Mouse (Mus musculus) embryonic facial prominence, embryonic 14.5 days (tissue): ENCODE results near the gene Metrnl. TPM values are rescaled to one million over a fixed set of nuclear protein-coding genes. Genes with fewer than 3 reads are reported as not detected.

ENCODE experiments used
- ATAC-seq: fragments of 200-750 bp; cut with Nextera tagmentation; 2 replicates; pipeline ENCODE4 v1.8.0; 2017; ENCODE audit warnings: low read depth, moderate number of reproducible peaks, moderate TSS enrichment
- DNase-seq: peaks from one replicate; pipeline ENCODE4 v3.0.0-alpha.2; 2015; ENCODE audit warnings: low spot score
- H3K27ac ChIP-seq: fragments of 300-500 bp; sonication (generic); replicated peaks from 2 replicates; pipeline ENCODE4 v1.5.1; 2014; ENCODE audit warnings: low read depth, mild to moderate bottlenecking, low read length, moderate library complexity
- H3K27me3 ChIP-seq: fragments of 300-500 bp; sonication (generic); replicated peaks from 2 replicates; pipeline ENCODE4 v1.6.1; 2014; ENCODE audit warnings: low read length; ENCODE audit not compliant: control insufficient read depth, insufficient read depth
- H3K36me3 ChIP-seq: fragments of 300-500 bp; sonication (generic); 2 replicates; pipeline ENCODE4 v1.6.1; 2014; ENCODE audit warnings: low read length, mixed read lengths; ENCODE audit not compliant: control insufficient read depth, insufficient read depth
- H3K4me1 ChIP-seq: fragments of 300-500 bp; sonication (generic); 2 replicates; pipeline ENCODE4 v1.6.1; 2014; ENCODE audit warnings: antibody characterized with exemption, low read length; ENCODE audit not compliant: control insufficient read depth, insufficient read depth
- H3K4me2 ChIP-seq: fragments of 300-500 bp; sonication (generic); 2 replicates; pipeline ENCODE4 v1.6.1; 2014; ENCODE audit warnings: low read depth, mild to moderate bottlenecking, low read length, moderate library complexity, mixed read lengths
- H3K4me3 ChIP-seq: fragments of 300-500 bp; sonication (generic); 2 replicates; pipeline ENCODE4 v1.5.1; 2014; ENCODE audit warnings: low read depth, mild to moderate bottlenecking, low read length
- H3K9ac ChIP-seq: fragments of 300-500 bp; sonication (generic); 2 replicates; pipeline ENCODE4 v1.6.1; 2014; ENCODE audit warnings: low read depth, mild to moderate bottlenecking, low read length, moderate library complexity, mixed read lengths
- H3K9me3 ChIP-seq: fragments of 300-500 bp; sonication (generic); 2 replicates; pipeline ENCODE4 v1.6.1; 2016; ENCODE audit warnings: low read length; ENCODE audit not compliant: control insufficient read depth
- WGBS: fragments of 180-500 bp; shearing (Covaris S2); extraction: QIAGEN DNeasy Blood & Tissue Kit; methylation state at CpG from one replicate; pipeline ENCODE4 v1.1.7; 2014; 5-methylcytosine and 5-hydroxymethylcytosine counted together
- polyA plus RNA-seq: library from polyadenylated mRNA; unstranded; fragments of >200 nt; fragmentation: Nextera tagmentation; extraction: Ambion mirVana; gene quantifications from 2 replicates; pipeline ENCODE4 v1.2.1, GENCODE M21; 2014

The Metrnl gene
- polyA plus RNA-seq, 1 experiment from 2014 or later = 58.0 TPM

- no peak overlapping the region for H3K9ac ChIP-seq
- peaks cover 3% of the 10 kb centered on the region; the same call in 1 of the 2 replicates for H3K27me3 ChIP-seq
- peaks cover 21% of the 10 kb centered on the region for H3K4me1 ChIP-seq
- no peaks in the 10 kb centered on the region; the same call in 1 of the 2 replicates for H3K36me3 ChIP-seq
- H3K27ac ChIP-seq = no peak overlapping the region
- H3K4me2 ChIP-seq = no peak overlapping the region
- no peak for DNase-seq
- no peak overlapping the region for H3K4me3 ChIP-seq
- H3K9me3 ChIP-seq = no peaks in the 10 kb centered on the region
- WGBS = 78% methylated on average over 4 of the region's 4 CpGs
- no peak for ATAC-seq
Measured at GRCm38 (mm10) chr11:121709278-121709677, 7.9 kb downstream of the Metrnl start.

DNA sequence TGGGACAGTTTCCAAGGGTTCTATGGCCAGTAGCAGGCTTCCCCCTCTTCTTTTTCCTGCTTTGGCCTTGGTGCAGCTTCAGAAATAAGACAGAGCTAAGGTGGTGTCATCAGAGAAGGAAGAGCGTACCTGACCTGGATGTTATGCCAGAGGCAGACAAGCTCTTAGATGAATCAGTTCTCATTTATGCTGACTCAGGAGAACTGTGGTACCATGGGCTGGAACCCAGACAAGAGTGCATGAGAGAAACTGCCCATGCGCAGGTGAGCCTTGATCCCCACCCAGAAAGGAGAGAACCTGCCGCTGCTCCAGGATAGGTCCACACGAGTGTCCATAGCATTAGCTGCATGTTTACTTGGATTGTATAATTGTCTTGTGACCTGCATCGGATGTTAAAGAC is 8.9 kb downstream of the Metrnl start:
- no peak overlapping the region for H3K9ac ChIP-seq
- whole genome bisulfite sequencing = 93% methylated on average over 5 of the region's 5 CpGs

GRCm38 (mm10) chr11:121712987-121713386 is 11.6 kb downstream of the Metrnl start:
- WGBS = 82% methylated on average over 5 of the region's 6 CpGs
- Histone ChIP-seq H3K4me2 (no peak overlapping the region), H3K4me3 (no peak overlapping the region), H3K27me3 (no peaks in the 10 kb centered on the region), H3K9ac (no peak overlapping the region), H3K27ac (no peak overlapping the region), H3K9me3 (no peaks in the 10 kb centered on the region), H3K36me3 (peaks cover 19% of the 10 kb centered on the region; the same call in 1 of the 2 replicates), H3K4me1 (no peaks in the 10 kb centered on the region)
- no peak for ATAC-seq
- peak; percentile 38 for DNase-seq

More for the DNA sequence above, 8.9 kb downstream of the Metrnl start:
- Histone ChIP-seq H3K4me3 (no peak overlapping the region), H3K4me1 (peaks cover 18% of the 10 kb centered on the region), H3K4me2 (no peak overlapping the region), H3K27me3 (no peaks in the 10 kb centered on the region), H3K27ac (no peak overlapping the region), H3K36me3 (peaks cover 3% of the 10 kb centered on the region; the same call in 1 of the 2 replicates), H3K9me3 (no peaks in the 10 kb centered on the region)
- ATAC-seq = no peak
- DNase-seq = no peak

GRCm38 (mm10) chr11:121713569-121713968 is 12.2 kb downstream of the Metrnl start:
- ATAC-seq (no peak), DNase-seq (no peak)
- Histone ChIP-seq H3K9me3 (no peaks in the 10 kb centered on the region), H3K9ac (no peak overlapping the region), H3K27ac (no peak overlapping the region), H3K27me3 (no peaks in the 10 kb centered on the region), H3K4me3 (no peak overlapping the region), H3K36me3 (peaks cover 19% of the 10 kb centered on the region; the same call in 1 of the 2 replicates), H3K4me2 (no peak overlapping the region), H3K4me1 (no peaks in the 10 kb centered on the region)
- WGBS = 88% methylated on average over 2 of the region's 2 CpGs

DNA sequence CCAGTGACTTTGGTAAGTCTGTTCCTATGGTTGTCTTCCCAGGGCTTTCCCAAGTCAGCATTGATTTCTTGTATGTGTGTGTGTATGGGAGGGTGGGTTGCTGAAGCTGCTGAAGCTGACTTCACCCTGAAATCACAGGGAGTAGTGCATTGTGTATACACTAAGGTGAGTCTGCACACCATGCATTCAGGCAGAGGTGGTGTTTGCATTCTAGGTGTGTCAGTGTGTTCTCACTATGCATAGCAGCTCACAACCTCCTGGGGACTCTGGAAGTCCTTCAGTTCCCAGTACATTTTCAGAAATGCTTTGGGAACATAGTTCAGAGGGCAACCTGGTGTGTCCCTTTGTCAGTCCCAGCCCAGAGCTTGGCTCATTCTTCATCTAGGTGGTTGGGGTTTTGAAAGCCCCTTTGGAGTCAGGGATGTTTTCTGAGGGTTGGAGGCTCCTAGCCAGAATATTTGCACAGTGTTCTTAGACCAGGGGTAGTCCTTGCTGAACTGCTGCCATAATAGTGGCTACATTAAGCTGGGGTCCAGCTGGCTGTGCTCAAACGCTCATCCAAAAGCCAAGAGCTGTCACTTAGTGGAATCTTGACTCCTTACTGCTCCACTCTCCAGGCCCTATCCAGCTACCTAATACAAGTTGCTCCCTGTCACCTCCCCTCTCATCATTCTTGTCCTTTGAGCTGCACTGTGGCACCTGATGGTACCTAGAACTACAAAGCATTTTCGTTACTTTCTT is 13.6 kb downstream of the Metrnl start:
- Histone ChIP-seq H3K27ac (no peak overlapping the region), H3K4me1 (no peaks in the 10 kb centered on the region), H3K9me3 (no peaks in the 10 kb centered on the region), H3K9ac (no peak overlapping the region), H3K4me3 (no peak overlapping the region), H3K36me3 (peaks cover 19% of the 10 kb centered on the region; the same call in 1 of the 2 replicates), H3K4me2 (no peak overlapping the region), H3K27me3 (no peaks in the 10 kb centered on the region)
- ATAC-seq (no peak), DNase-seq (no peak)
- WGBS = 85% methylated on average over 2 of the region's 2 CpGs

DNA sequence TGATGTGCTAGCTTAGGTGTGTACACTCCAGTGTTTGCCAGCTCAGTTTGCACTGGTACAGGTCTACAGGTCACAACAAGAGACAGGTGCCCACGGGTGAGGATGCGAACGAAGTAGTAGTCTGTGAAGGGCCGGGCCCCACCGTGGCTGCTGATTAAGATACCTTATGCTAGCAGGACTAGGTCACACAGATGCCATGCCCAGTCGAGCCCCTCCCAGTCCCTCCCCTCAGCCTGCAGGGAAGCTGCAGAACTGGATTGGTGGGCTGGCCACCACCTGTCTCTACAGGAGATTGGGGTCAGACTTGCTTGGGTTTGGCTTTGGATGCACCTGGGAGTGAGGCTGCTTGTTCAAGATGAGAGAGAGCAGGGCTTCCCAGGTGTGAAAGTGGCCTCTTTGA is 16.4 kb downstream of the Metrnl start:
- peak; percentile 47 for DNase-seq
- peak; percentile 67 for ATAC-seq
- 44% methylated on average over 6 of the region's 6 CpGs for WGBS

DNA sequence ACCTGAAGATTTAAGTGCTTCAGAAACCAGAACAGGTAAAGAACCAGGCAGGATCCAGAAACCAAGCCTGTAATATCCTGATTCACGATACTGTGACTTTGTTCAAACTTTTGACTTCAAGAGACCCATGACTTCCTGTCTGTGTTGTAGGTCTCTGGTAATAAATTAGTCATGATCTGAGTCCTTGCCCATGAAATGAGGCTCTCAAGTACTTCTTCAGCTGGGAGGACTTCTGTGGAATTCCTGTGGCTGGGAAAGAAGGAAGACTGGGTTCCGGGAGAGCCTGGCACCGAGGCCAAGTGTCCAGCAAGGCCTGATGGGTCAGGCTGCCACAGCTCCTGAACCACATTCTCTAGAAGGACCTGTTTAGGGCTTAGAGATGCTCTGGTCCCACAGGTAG is 19.4 kb downstream of the Metrnl start:
- Histone ChIP-seq H3K27ac (no peak overlapping the region), H3K4me3 (no peak overlapping the region), H3K27me3 (no peaks in the 10 kb centered on the region)

More for the DNA sequence above, 16.4 kb downstream of the Metrnl start:
- H3K4me3 ChIP-seq = no peak overlapping the region
- peaks cover 19% of the 10 kb centered on the region; the same call in 1 of the 2 replicates for H3K36me3 ChIP-seq
- no peak overlapping the region for H3K9ac ChIP-seq
- no peaks in the 10 kb centered on the region for H3K4me1 ChIP-seq
- H3K4me2 ChIP-seq = no peak overlapping the region
- no peaks in the 10 kb centered on the region for H3K27me3 ChIP-seq
- no peaks in the 10 kb centered on the region for H3K9me3 ChIP-seq
- H3K27ac ChIP-seq = no peak overlapping the region

GRCm38 (mm10) chr11:121722434-121722833 is 21.1 kb downstream of the Metrnl start:
- Histone ChIP-seq H3K27ac (no peak overlapping the region), H3K4me1 (no peaks in the 10 kb centered on the region), H3K4me2 (no peak overlapping the region), H3K4me3 (no peak overlapping the region), H3K9me3 (no peaks in the 10 kb centered on the region), H3K9ac (no peak overlapping the region), H3K36me3 (no peaks in the 10 kb centered on the region), H3K27me3 (no peaks in the 10 kb centered on the region)
- DNase-seq (no peak), ATAC-seq (no peak)
- WGBS = 68% methylated on average over 2 of the region's 2 CpGs

More for the DNA sequence above, 19.4 kb downstream of the Metrnl start:
- no peaks in the 10 kb centered on the region for H3K4me1 ChIP-seq
- H3K9me3 ChIP-seq = no peaks in the 10 kb centered on the region
- H3K9ac ChIP-seq = no peak overlapping the region
- peaks cover 12% of the 10 kb centered on the region; the same call in 1 of the 2 replicates for H3K36me3 ChIP-seq
- 80% methylated on average over 3 of the region's 3 CpGs for WGBS
- H3K4me2 ChIP-seq = no peak overlapping the region
- no peak for ATAC-seq
- no peak for DNase-seq

GRCm38 (mm10) chr11:121726625-121727024 is 25.3 kb downstream of the Metrnl start:
- WGBS = 66% methylated on average over 2 of the region's 2 CpGs
- Histone ChIP-seq H3K27me3 (no peaks in the 10 kb centered on the region), H3K9me3 (no peaks in the 10 kb centered on the region), H3K4me2 (no peak overlapping the region), H3K36me3 (no peaks in the 10 kb centered on the region), H3K4me3 (no peak overlapping the region), H3K27ac (no peak overlapping the region), H3K4me1 (no peaks in the 10 kb centered on the region), H3K9ac (no peak overlapping the region)
- DNase-seq = no peak
- no peak for ATAC-seq
